Mouse (Mus musculus) telencephalon, adult 2 months (tissue): Measurements from ENCODE around the gene Tmem97.
A peak's percentile ranks its signal among the peaks of the same experiment; 100 is the strongest.

Source experiments
- DNase-seq: peaks from one replicate; pipeline ENCODE4 v3.0.0-alpha.2; 2011; ENCODE audit warnings: low read depth, low spot score

Gene Tmem97

GRCm38 (mm10) chr11:78512025-78512957, 38.3 kb downstream of the Tmem97 start, which contains the start of the genes Tmem199 and Poldip2:
Gene Tmem199, minus strand, starts transcription at chr11:78512172.
Gene Poldip2, plus strand, starts transcription at chr11:78512193.
- peak; percentile 86 for DNase-seq

GRCm38 (mm10) chr11:78509148-78509547, 41.4 kb downstream of the Tmem97 start:
- DNase-seq, result no peak

- no peak for DNase-seq
Observed at GRCm38 (mm10) chr11:78505430-78505829, 45.1 kb downstream of the Tmem97 start.

DNA sequence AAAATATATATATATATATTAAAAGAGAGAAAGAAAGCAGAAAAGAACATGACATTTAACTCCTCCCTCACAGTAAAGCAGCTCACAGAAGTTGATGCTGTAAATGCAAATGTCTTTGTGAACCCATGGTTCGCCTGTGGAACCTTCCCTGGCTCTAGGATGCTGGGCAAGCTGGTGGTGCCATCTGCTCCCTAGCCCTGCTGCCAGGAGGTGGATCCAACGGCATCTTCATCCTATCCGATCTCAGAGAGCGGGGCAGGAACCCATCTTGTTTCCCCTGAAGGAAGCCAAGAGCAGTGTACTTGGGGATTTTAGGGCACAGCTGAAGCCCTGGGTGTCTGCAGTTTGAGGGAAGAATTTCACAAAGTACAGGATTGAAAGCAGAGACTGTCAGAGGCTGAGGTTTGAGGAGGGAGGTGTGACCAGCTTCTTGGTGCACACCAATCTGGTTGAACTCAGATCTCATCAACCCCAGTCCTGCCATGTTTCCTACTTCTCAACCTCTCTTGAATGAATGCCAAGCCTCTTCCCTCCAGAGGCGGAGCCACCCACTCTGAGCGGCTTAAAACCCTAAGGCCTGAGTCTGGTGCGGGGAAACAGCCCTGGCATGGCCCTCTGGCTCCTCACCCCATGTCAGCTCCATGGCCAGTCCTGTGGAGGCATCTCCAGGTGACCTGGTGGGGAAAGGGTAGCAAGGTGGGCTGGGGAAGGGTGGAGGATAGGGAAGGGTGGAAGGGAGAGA, 47.5 kb downstream of the Tmem97 start, which contains the start of gene Sebox:
TSS of gene Sebox (plus strand) at position 539 of the 742 bp plus-strand sequence.
- no peak for DNase-seq

DNA sequence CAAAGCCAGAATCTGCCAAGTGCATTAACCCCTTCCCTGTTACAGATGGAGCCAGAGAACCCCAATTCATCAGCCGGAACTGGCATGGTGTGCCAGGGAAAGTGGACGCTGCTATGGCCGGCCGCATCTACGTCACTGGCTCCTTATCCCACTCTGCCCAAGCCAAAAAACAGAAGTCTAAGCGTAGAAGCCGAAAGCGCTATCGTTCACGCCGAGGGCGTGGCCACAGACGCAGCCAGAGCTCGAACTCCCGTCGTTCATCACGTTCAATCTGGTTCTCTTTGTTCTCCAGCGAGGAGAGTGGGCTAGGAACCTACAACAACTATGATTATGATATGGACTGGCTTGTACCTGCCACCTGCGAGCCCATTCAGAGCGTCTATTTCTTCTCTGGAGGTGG, 49.0 kb downstream of the Tmem97 start:
- no peak for DNase-seq

DNA sequence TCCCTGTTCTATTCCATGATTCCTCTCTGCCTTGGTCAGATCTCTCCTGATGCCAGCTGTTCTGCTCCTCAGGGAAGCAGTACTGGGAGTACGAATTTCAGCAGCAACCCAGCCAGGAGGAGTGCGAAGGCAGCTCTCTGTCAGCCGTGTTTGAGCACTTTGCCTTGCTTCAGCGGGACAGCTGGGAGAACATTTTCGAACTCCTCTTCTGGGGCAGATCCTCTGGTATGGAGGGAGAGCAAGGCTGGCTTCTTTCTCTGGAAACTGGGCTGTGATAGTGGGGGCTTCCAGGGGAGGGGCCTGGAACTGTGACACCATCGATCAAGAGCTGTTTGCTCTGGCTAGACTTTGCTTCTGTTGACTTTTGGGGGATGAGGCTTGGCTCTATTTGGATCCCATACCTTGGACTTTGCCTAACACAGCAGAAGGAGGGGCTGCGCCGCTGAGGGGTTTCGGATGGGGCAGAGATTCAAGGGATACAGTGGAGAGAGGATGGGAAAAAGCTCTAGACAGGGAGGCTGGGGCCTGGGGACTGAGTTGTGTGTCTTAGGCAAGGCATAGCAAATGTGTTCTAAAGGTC, 49.9 kb downstream of the Tmem97 start:
- DNase-seq, result no peak

DNA sequence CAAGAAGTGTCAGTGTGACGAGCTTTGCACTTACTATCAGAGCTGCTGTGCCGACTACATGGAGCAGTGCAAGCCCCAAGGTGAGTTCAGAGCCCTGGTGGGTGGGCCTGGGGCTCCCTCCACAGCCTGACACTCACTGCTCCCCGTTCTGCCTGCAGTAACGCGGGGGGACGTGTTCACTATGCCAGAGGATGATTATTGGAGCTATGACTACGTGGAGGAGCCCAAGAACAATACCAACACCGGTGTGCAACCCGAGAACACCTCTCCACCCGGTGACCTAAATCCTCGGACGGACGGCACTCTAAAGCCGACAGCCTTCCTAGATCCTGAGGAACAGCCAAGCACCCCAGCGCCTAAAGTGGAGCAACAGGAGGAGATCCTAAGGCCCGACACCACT, 51.0 kb downstream of the Tmem97 start:
- DNase-seq, result no peak

- no peak for DNase-seq
Observed at GRCm38 (mm10) chr11:78499004-78499403, 51.6 kb downstream of the Tmem97 start, which contains the start of gene Vtn. Gene Vtn, plus strand, starts transcription at chr11:78499091.

- DNase-seq, result peak; percentile 96
Observed at GRCm38 (mm10) chr11:78497544-78498522, 52.7 kb downstream of the Tmem97 start, which contains the start of gene Sarm1. Gene Sarm1, minus strand, starts transcription at chr11:78497754.

GRCm38 (mm10) chr11:78497071-78497541, 53.5 kb downstream of the Tmem97 start:
- no peak for DNase-seq

DNA sequence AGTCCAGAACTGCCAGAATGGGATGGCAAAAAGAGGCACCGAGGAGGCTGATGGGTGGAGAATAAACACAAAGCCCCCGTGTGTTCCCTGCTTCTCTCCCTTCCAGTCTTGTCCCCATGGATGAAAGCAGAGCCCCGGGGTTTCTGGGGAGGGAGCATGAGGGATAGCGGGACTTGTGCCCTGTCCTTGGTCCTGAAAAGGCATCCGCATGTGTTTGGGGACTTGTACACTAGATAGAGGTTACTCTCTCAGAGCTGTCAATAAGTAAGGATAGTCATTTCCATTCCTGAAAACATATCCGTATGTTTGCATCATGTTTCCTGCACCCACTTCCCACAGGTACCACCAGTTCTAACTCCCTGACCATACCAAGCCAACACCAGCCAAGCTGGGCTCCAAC, 54.7 kb downstream of the Tmem97 start:
- no peak for DNase-seq
